Mouse (Mus musculus) lung, adult 2 months (tissue): ENCODE results near the gene Gm19426.

ENCODE experiments used
- CTCF ChIP-seq: fragments of 200-500 bp; IDR thresholded peaks from 2 replicates; pipeline ENCODE4 v1.5.1; 2011; ENCODE audit warnings: mild to moderate bottlenecking, low read length, control low read depth; ENCODE audit not compliant: insufficient read depth
- POLR2A ChIP-seq: fragments of 200-500 bp; IDR thresholded peaks from 2 replicates; pipeline ENCODE4 v1.6.1; 2011; ENCODE audit warnings: low read depth, mild to moderate bottlenecking, control low read depth, low read length, borderline replicate concordance; ENCODE audit errors: extremely low read depth

GRCm38 (mm10) chr2:84707523-84707922 is 35.9 kb downstream of the Gm19426 start:
- TF ChIP-seq POLR2A, result no peak
- TF ChIP-seq CTCF, result no peak
